Comparison of ENCODE assay signal across 8 mouse cellular contexts in the genomic region with DNA sequence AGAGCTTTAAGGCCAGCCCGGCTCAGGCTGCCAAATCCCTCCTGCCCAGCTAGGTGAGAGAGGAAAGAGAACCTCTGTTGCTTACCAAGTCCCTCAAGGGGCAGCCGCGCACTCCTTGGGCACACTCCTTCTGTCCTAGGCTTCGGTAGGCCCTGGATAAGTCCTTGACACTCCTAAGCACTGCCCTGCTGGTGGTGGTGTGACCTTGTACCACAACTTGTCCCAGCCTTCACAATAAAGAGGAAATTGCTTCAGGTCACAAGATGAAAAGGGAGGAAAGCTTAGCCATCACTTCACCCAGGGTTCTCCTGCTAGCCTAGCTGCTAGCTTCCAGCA. TPM values are rescaled to one million over a fixed set of nuclear protein-coding genes. Genes with fewer than 3 reads are reported as not detected.
DNase-seq lines count a peak whose midpoint lies in the region; ATAC-seq and TF ChIP-seq lines count a peak whose summit lies in the region.

A gene (minus strand): TSS at position 132 of the 336 bp plus-strand sequence.

- H3K36me3 ChIP-seq in spleen, adult 2 months (ENCODE audit: control insufficient read depth, insufficient read depth, low read length), result no peaks in the 10 kb centered on the region
- H3K36me3 ChIP-seq in limb, embryonic 11.5 days (ENCODE audit: control insufficient read depth, insufficient read depth, low read length), result no peaks in the 10 kb centered on the region
- H3K36me3 ChIP-seq in stomach, embryonic 15.5 days, result no peaks in the 10 kb centered on the region

- no peak for TF ChIP-seq POLR2A in spleen, adult 2 months (IDR thresholded peaks at IDR 0.05; ENCODE audit: low read depth, low read length)

- ATAC-seq in limb, embryonic 11.5 days (ENCODE audit: insufficient number of reproducible peaks, low FRiP score, low TSS enrichment, low read depth), result peak; percentile 61; the same call in 1 of the 2 replicates
- no peak for ATAC-seq in stomach, embryonic 15.5 days (ENCODE audit: insufficient read depth, low FRiP score, low read depth)

- H3K27ac ChIP-seq in gastrocnemius, adult 2 months, result peak within 1 kb of the TSS; percentile 44
- no peak within 1 kb of the TSS for H3K27ac ChIP-seq in spleen, adult 2 months (ENCODE audit: insufficient read depth, low read length)
- H3K27ac ChIP-seq in limb, embryonic 11.5 days (replicated peaks; ENCODE audit: low read depth, low read length), result no peak within 1 kb of the TSS
- no peak within 1 kb of the TSS for H3K27ac ChIP-seq in stomach, embryonic 15.5 days

- DNase-seq in gastrocnemius, adult 2 months, result no peak
- DNase-seq in gastrocnemius, postnatal 25 days, result no peak
- DNase-seq in spleen, adult 2 months (ENCODE audit: low read depth in 1 of 2, low spot score in 2 of 2), result no peak
- DNase-seq in spleen, postnatal 36 days (ENCODE audit: low spot score in 2 of 2), result no peak
- DNase-seq in limb, embryonic 11.5 days (ENCODE audit: low spot score), result no peak
- no peak for DNase-seq in spleen, postnatal 4 days (ENCODE audit: low spot score in 2 of 2)
- DNase-seq in cerebellum, postnatal 25 days, result no peak

- H3K9me3 ChIP-seq in limb, embryonic 11.5 days (ENCODE audit: control insufficient read depth, low read length), result no peaks in the 10 kb centered on the region
- H3K9me3 ChIP-seq in stomach, embryonic 15.5 days, result no peaks in the 10 kb centered on the region

- peak within 1 kb of the TSS; percentile 98 for H3K4me2 ChIP-seq in limb, embryonic 11.5 days (ENCODE audit: low read depth, severe bottlenecking)
- peak within 1 kb of the TSS; percentile 99 for H3K4me2 ChIP-seq in stomach, embryonic 15.5 days

- intact Hi-C loops in gastrocnemius, adult 2 months (cut with DNase I), result loop anchor here (5.0 kb wide), 1 partner anchor 46 kb away; no protein-coding TSS in a partner anchor

- H3K4me1 ChIP-seq in spleen, adult 2 months (ENCODE audit: control insufficient read depth, insufficient read depth, insufficient read length), result peaks cover 4% of the 10 kb centered on the region; the same call in 1 of the 2 replicates
- peaks cover 5% of the 10 kb centered on the region for H3K4me1 ChIP-seq in limb, embryonic 11.5 days (ENCODE audit: control insufficient read depth, insufficient read depth, low read length)
- H3K4me1 ChIP-seq in stomach, embryonic 15.5 days, result peaks cover 13% of the 10 kb centered on the region

- 61% methylated on average over 4 of the region's 4 CpGs for WGBS in spleen, adult 2 months
- 17% methylated on average over 4 of the region's 4 CpGs for WGBS in limb, embryonic 11.5 days
- WGBS in stomach, embryonic 15.5 days, result 29% methylated on average over 4 of the region's 4 CpGs

- H3K9ac ChIP-seq in limb, embryonic 11.5 days (ENCODE audit: low read length), result peak within 1 kb of the TSS; percentile 59
- peak within 1 kb of the TSS; percentile 12; the same call in 1 of the 2 replicates for H3K9ac ChIP-seq in stomach, embryonic 15.5 days

- no peak for TF ChIP-seq CTCF in gastrocnemius, adult 2 months (IDR thresholded peaks at IDR 0.05)
- TF ChIP-seq CTCF in spleen, adult 2 months (IDR thresholded peaks at IDR 0.05; ENCODE audit: extremely low read depth, insufficient read depth, insufficient read length, insufficient replicate concordance), result no peak

- peaks cover 7% of the 10 kb centered on the region for H3K27me3 ChIP-seq in spleen, adult 2 months (ENCODE audit: control insufficient read depth, insufficient read depth, low read length)
- peaks cover 21% of the 10 kb centered on the region for H3K27me3 ChIP-seq in limb, embryonic 11.5 days (ENCODE audit: control insufficient read depth, insufficient read depth, low read length)
- peaks cover 30% of the 10 kb centered on the region for H3K27me3 ChIP-seq in stomach, embryonic 15.5 days (replicated peaks)

- peak within 1 kb of the TSS; percentile 72 for H3K4me3 ChIP-seq in gastrocnemius, adult 2 months
- peak within 1 kb of the TSS; percentile 2; the same call in 1 of the 2 replicates for H3K4me3 ChIP-seq in spleen, adult 2 months (ENCODE audit: extremely low read depth, insufficient read depth, insufficient read length)
- peak within 1 kb of the TSS; percentile 50 for H3K4me3 ChIP-seq in limb, embryonic 11.5 days (ENCODE audit: low read depth, low read length)
- H3K4me3 ChIP-seq in stomach, embryonic 15.5 days (replicated peaks), result peak within 1 kb of the TSS; percentile 48

RNA-seq across cellular contexts. Expression of the gene that starts here (rescaled TPM):
- 10 to 100 TPM in 1 of 2 experiments, 1 to 10 TPM in 1; 4.2 to 15.5 TPM for total RNA-seq in gastrocnemius, adult 2 months (2021)
- 1 to 10 TPM in 1 of 2 experiments, under 1 TPM in 1; 0.43 to 4.8 TPM for total RNA-seq in gastrocnemius, postnatal 25 days (2021)
- 0.28 and 0.77 TPM in 2 replicates for polyA plus RNA-seq in spleen, adult 2 months (2012; rRNA removed)
- polyA plus RNA-seq in limb, embryonic 11.5 days (2014; fragmentation: Nextera tagmentation; extraction: Ambion mirVana), result 0.21 and 0.41 TPM in 2 replicates
- polyA plus RNA-seq in stomach, embryonic 15.5 days (2015; fragmentation: Nextera tagmentation; extraction: Ambion mirVana), result 0.35 and 0.40 TPM in 2 replicates

Comparison
In these comparisons a context has a peak if more than half of its experiments do, and no peak if none do; other contexts are left out.
1. Peak in ATAC-seq, H3K4me3 ChIP-seq, H3K9ac ChIP-seq and H3K4me2 ChIP-seq in limb, embryonic 11.5 days; RNA of the gene not detected or under 1 TPM.
2. H3K4me3 ChIP-seq: peak in every context shown above with its lines; median percentile 72 in gastrocnemius, adult 2 months; 50 in limb, embryonic 11.5 days; 48 in stomach, embryonic 15.5 days; 2 in spleen, adult 2 months.